Mouse (Mus musculus) G1E (cell line): ENCODE results near the gene Aff3.

Experiments
- CTCF ChIP-seq: IDR thresholded peaks from 2 replicates; pipeline ENCODE4 v1.5.1; 2012; ENCODE audit warnings: low read depth, low read length, inconsistent platforms, mixed read lengths
- GATA1 ChIP-seq: IDR thresholded peaks from 2 replicates; pipeline ENCODE4 v1.6.1; 2012; ENCODE audit warnings: borderline replicate concordance, low read length, inconsistent platforms, mixed read lengths

- no peak for TF ChIP-seq GATA1
- no peak for TF ChIP-seq CTCF
Measured at GRCm38 (mm10) chr1:38259541-38260338, 405.0 kb downstream of the Aff3 start.
